Mouse (Mus musculus) layer of hippocampus, postnatal 10 days (tissue): ENCODE data around the gene Btbd7. TPM values are rescaled to one million over a fixed set of nuclear protein-coding genes. Genes with fewer than 3 reads are reported as not detected.

Experiments used
- DNase-seq, 2 experiments: peaks; one replicate each; pipeline ENCODE4 v3.0.0; 2021; ENCODE audit warnings: low spot score in 2 of 2
- total RNA-seq, 2 experiments: library from RNA; stranded (reverse); gene quantifications; 2 replicates each; pipeline ENCODE4 v1.2.3; 2021

Btbd7 gene
- total RNA-seq, 2 experiments from 2014 or later = 21.3 to 21.8 TPM

GRCm38 (mm10) chr12:102784899-102785592 lies 93.2 kb downstream of the Btbd7 start:
- DNase-seq = no peak

DNA sequence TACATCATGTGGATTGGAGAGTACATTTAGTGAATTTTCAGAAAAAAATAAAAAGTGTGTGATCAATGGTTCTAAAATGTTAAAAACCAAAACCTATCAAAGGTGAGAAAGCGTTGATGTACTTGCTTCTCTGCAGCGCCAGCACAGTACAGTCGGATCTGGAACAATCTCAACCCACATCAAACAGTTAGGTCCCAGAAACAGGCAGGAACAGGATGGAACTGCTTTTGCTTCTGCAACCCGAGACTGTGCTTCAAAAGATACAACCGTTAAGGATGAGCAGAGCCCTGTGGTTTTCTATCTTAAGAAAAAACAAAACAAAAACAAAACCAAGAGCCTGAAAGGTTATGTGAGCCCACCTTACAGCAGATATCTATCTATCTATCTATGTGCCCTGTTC lies 95.4 kb downstream of the Btbd7 start:
- no peak for DNase-seq

GRCm38 (mm10) chr12:102779452-102779851 lies 98.8 kb downstream of the Btbd7 start:
- no peak for DNase-seq

DNA sequence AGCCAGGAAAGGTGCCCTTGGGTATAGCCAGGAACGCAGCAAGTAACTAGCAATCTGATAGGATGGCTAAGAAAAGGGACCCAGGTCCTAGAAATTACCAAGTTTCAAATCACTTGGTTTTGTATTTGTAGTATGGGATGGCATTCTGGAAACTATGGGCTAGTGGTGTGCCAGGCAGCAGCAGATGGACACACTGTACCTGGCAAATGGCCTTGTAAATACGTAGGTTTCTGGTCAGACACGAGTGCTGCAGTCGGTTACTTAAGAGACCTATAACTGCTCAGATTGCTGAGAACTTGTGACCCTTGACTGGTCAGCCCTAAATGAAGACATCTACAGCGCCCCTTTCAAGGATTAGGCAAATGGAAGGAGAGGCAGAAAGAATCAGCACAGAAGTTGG lies 100.1 kb downstream of the Btbd7 start:
- DNase-seq = no peak

GRCm38 (mm10) chr12:102776035-102776434 lies 102.2 kb downstream of the Btbd7 start:
- DNase-seq = no peak

GRCm38 (mm10) chr12:102772676-102773075 lies 105.6 kb downstream of the Btbd7 start:
- DNase-seq = no peak

DNA sequence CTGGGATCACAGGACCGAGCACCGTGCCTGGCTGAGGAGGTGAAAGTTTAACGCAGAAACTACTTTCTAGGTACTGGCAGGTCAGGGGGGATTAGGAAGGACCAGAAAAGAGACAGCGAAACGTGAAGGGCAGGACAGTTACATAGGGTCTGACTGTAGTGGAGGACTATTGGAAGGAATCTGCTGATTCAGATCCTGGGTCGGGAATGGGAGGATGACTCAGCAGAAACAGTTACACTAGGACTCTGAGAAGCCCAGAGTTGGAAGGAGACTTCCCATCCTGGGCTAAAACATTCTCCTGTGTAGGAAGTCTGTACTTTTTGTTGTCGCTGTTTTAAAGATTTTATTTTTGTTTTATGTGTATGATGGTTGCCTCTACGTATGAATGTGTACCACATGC lies 106.7 kb downstream of the Btbd7 start:
- DNase-seq = no peak

- no peak for DNase-seq
Observed at GRCm38 (mm10) chr12:102769000-102769399, 109.3 kb downstream of the Btbd7 start.

DNA sequence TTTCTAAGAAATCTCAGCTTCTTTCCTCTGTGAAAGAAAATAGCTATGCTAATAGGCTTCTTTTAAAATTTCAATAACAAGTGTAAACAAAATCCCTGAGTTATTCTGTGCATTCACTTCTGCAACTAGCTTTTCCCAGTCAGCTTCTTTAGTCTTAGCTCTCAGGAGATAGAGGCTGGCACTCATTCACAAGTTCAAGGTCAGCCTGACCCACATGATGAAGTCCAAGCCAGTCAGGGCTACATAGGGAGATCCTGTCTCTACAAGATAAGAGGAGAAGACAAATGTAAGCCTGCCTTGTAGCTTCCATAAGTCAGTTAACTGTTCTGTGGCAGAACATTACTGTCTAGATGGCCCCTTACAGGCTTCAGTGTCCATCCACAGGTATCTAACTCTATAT lies 114.6 kb downstream of the Btbd7 start:
- no peak for DNase-seq

GRCm38 (mm10) chr12:102761668-102762067 lies 116.6 kb downstream of the Btbd7 start:
- DNase-seq = no peak

DNA sequence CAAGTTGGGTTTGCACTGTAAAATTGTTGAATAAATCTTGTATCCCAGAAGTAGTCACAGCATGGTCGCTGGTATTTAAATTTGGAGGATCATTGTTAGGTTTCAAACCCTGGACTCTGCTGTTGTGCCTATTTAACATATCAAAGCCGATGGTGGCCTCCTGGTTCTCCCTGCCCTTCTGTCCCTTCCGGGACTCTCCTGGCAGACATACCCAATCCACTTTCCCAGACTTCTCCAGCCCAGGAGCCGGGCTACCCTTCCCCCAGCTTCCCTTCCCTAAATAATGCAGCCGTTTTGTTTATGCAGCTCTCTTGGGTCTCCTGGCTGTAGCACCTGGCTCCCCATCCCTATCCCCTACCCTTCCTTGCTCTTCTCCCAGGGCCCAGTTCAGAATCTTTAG lies 119.3 kb downstream of the Btbd7 start:
- DNase-seq = no peak

DNA sequence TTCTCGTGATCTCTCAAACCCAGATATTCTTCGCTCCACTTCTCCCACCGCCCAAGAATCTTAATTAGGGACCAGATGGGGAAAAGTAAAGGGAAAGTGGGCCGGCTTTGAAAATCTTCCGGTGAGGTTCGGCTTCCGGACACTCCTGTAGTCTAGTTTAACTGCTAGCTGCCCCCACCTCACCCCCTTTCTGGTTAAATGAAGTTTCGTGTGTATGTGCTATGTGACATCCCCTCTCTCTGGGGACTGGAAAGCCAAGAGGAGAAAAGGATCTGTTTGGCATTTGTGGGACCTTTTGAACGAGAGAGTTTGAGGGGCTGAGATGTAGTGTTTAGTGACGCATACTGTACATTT lies 119.9 kb downstream of the Btbd7 start, which contains the start of gene Gm20604:
Gm20604 (minus strand) TSS at position 270 of the 354 bp plus-strand sequence.
- DNase-seq = no peak

- peak; percentile 94 to 97 for DNase-seq
Observed at GRCm38 (mm10) chr12:102757689-102758402, 120.4 kb downstream of the Btbd7 start, which contains the start of the genes Gm28051, Gon7 and Ubr7. Gene Gm28051 (minus strand): TSS chr12:102757765. Gene Gon7 (minus strand): TSS chr12:102757803. Gene Ubr7 (plus strand): TSS chr12:102757967.

DNA sequence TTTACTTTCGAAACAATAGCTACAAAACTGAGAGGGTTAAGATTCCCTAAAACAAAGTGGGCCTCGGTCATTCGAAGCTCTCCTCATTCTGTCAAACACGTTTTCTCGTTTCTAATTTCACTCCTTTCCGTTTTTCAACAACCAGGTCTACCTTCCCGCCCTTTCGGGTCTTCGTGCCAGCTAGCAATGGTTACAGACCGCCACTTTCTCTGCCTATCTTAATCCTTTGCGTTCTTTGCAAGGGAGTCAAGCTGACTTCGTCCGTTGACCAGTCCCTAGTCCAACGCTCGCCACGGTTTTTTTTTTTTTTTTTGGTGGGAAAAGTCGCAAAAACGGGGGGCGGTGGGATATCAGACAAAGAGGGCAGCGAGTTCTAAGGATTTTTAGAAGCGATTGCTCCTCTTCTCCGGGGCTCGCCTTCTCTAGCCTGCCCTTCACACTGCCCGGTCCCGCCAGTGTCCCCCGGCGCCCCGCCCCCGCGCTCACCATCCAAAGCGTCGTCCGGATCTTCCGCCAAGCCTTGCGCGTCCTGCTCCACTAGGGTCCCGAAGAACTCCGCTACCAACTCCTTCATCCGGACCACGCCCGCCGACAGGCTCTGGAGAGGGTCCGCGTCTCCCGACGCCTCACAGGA lies 121.1 kb downstream of the Btbd7 start:
- no peak for DNase-seq

DNA sequence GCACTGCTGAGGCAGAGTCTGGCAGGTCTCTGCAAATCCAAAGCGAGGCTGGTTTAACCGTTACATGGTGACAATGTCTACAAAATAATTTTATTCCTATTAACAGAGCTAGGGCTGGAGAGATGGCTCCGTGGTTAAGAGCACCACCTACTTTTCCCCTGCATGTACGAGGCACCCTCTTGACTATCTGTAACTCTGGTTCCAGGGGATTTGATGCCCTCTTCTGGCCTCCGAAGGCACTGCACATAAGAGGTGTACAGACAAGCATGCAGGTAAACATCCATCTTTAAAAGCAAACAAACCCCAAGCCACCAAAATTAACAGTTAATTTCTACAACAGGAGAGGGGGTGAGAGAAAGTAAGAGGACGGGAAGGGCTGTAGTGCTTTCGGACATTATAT lies 122.0 kb downstream of the Btbd7 start:
- DNase-seq = peak; percentile 42 to 52

DNA sequence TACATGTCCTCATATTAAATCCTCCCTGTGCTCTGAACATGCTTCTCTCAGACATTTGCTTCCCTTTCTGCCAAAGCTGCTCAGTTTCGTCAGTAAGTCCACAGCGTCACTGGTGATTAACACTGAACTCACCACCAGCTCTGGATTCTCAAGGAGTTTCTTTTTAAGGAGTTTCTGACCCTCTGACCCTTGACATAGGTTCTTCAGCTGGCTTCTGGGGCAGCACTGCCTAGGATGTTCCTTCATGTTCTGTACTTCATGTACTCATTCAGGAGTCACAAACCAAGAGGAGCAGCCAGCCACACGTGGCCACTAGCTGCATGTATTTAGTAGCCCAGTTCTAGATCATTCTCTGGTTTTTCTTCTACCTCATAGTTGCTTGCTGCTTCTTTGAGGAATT lies 130.0 kb downstream of the Btbd7 start:
- DNase-seq = no peak

- DNase-seq = no peak
Observed at GRCm38 (mm10) chr12:102744839-102745238, 133.4 kb downstream of the Btbd7 start.

- peak; percentile 84 to 87 for DNase-seq
Observed at GRCm38 (mm10) chr12:102743589-102744574, 134.4 kb downstream of the Btbd7 start, which contains the start of the genes Moap1 and Tmem251. Gene Moap1 (minus strand): TSS chr12:102743661. Gene Tmem251 (plus strand): TSS chr12:102743762.

GRCm38 (mm10) chr12:102743036-102743588 lies 135.2 kb downstream of the Btbd7 start:
- peak in 1 of 2 experiments; percentile 29 for DNase-seq

DNA sequence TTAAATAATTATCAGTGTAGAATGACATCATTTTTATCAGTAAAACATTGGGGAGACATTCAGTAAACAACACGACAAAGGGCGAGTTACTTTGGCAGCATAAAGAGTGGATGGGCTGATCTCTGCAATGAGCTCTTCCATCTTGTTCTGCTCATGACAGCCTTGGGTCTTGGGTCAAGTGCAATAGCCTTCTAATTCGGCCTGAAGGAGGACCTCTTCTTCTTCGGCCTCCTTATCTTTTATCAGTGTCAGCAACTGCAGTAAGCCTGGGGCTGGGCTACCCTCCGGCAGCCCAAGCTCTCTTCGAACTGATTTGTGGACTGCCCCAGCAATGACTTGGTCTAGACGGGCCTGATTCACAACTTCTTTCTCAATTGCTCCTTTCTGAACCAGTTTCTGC lies 136.2 kb downstream of the Btbd7 start:
- no peak for DNase-seq
